Mouse (Mus musculus) hindbrain, embryonic 11.5 days (tissue): ENCODE data around the gene Srpr. TPM values are rescaled to one million over a fixed set of nuclear protein-coding genes. Genes with fewer than 3 reads are reported as not detected.

ENCODE experiments used
- ATAC-seq: fragments of 200-750 bp; cut with Nextera tagmentation; 2 replicates; pipeline ENCODE4 v1.8.0; 2017; ENCODE audit warnings: mild to moderate bottlenecking, moderate TSS enrichment, moderate library complexity; ENCODE audit not compliant: low FRiP score
- DNase-seq: peaks from one replicate; pipeline ENCODE4 v3.0.0-alpha.2; 2015; ENCODE audit warnings: low spot score
- H3K27ac ChIP-seq: fragments of 300-500 bp; sonication (generic); 2 replicates; pipeline ENCODE4 v1.5.1; 2014; ENCODE audit warnings: mild to moderate bottlenecking, low read depth, low read length
- H3K27me3 ChIP-seq: fragments of 300-500 bp; sonication (generic); 2 replicates; pipeline ENCODE4 v1.6.1; 2014; ENCODE audit warnings: mild to moderate bottlenecking, low read length, moderate library complexity, mixed read lengths; ENCODE audit not compliant: control insufficient read depth, insufficient read depth
- H3K36me3 ChIP-seq: fragments of 300-500 bp; sonication (generic); 2 replicates; pipeline ENCODE4 v1.6.1; 2014; ENCODE audit warnings: mild to moderate bottlenecking, low read length, moderate library complexity, mixed read lengths; ENCODE audit not compliant: control insufficient read depth, insufficient read depth
- H3K4me1 ChIP-seq: fragments of 300-500 bp; sonication (generic); replicated peaks from 2 replicates; pipeline ENCODE4 v1.6.1; 2014; ENCODE audit warnings: low read length, mixed read lengths; ENCODE audit not compliant: control insufficient read depth, insufficient read depth
- H3K4me2 ChIP-seq: fragments of 300-500 bp; sonication (generic); replicated peaks from 2 replicates; pipeline ENCODE4 v1.6.1; 2014; ENCODE audit warnings: mild to moderate bottlenecking, low read depth, low read length
- H3K4me3 ChIP-seq: fragments of 300-500 bp; sonication (generic); 2 replicates; pipeline ENCODE4 v1.5.1; 2014; ENCODE audit warnings: low read depth, low read length
- H3K9ac ChIP-seq: fragments of 300-500 bp; sonication (generic); 2 replicates; pipeline ENCODE4 v1.6.1; 2014; ENCODE audit warnings: low read depth, low read length
- H3K9me3 ChIP-seq: fragments of 300-500 bp; sonication (generic); 2 replicates; pipeline ENCODE4 v1.6.1; 2016; ENCODE audit warnings: low read length; ENCODE audit not compliant: control insufficient read depth
- WGBS: fragments of 180-500 bp; shearing (Covaris S2); extraction: QIAGEN DNeasy Blood & Tissue Kit; methylation state at CpG from one replicate; pipeline ENCODE4 v1.1.7; 2014; 5-methylcytosine and 5-hydroxymethylcytosine counted together
- polyA plus RNA-seq: library from polyadenylated mRNA; unstranded; fragments of >200 nt; fragmentation: Nextera tagmentation; extraction: Ambion mirVana; gene quantifications from 2 replicates; pipeline ENCODE4 v1.2.1, GENCODE M21; 2014

Srpr gene
- polyA plus RNA-seq, 1 experiment from 2014 or later, result 96.8 TPM

DNA sequence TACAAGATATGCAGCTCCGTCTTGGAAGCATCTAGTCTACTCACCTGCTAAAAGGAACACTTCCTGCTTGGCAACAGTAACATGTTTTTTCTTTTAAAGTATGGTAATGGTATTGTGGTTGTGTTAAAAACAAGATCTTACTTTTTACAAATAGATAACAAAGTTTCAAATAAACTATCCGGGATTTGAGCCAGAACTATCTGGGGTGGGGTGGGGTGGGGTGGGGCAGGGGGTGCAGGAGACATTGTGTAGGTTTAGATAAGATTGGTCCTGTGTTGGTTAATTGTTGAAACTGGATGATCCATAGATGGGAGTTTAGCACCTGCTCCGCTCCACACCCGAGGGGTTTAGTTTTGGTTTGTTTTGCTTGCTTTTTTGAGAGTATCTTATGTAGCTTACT lies 62.4 kb downstream of the Srpr start:
- Histone ChIP-seq H3K4me1 (no peaks in the 10 kb centered on the region), H3K4me2 (no peak overlapping the region), H3K9me3 (no peaks in the 10 kb centered on the region), H3K4me3 (no peak overlapping the region), H3K36me3 (no peaks in the 10 kb centered on the region), H3K27ac (no peak overlapping the region), H3K9ac (no peak overlapping the region), H3K27me3 (no peaks in the 10 kb centered on the region)
- 82% methylated on average over 4 of the region's 4 CpGs for WGBS
- no peak for DNase-seq
- ATAC-seq, result no peak

DNA sequence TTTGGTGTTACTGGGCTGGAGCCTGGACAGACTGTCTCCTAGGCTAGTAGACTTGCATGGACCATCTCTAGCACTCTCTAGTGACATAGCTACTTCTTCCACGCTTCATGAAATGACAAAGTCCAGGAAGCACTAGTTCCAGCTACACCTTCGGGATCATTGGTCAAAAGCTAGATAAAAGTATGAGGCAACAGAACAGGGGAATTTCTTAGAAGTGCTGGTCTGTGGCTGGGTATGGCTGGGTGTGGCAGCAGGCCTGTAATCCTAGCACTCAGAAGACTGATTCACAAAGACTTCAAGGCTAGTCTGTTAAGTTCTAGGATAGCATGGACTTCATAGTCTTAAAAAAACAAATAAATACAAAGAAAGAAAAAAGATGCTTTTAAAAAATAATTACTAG lies 63.5 kb downstream of the Srpr start:
- Histone ChIP-seq H3K9me3 (no peaks in the 10 kb centered on the region), H3K4me3 (no peak overlapping the region), H3K4me2 (no peak overlapping the region), H3K9ac (no peak overlapping the region), H3K4me1 (peaks cover 2% of the 10 kb centered on the region; the same call in 1 of the 2 replicates), H3K27ac (no peak overlapping the region), H3K27me3 (no peaks in the 10 kb centered on the region), H3K36me3 (no peaks in the 10 kb centered on the region)
- ATAC-seq, result no peak
- DNase-seq, result no peak
- WGBS, result 94% methylated on average over 2 of the region's 2 CpGs

- Histone ChIP-seq H3K9me3 (no peaks in the 10 kb centered on the region), H3K27ac (no peak overlapping the region), H3K4me3 (no peak overlapping the region), H3K4me1 (peaks cover 5% of the 10 kb centered on the region), H3K36me3 (no peaks in the 10 kb centered on the region), H3K4me2 (no peak overlapping the region), H3K27me3 (no peaks in the 10 kb centered on the region), H3K9ac (no peak overlapping the region)
- ATAC-seq (no peak), DNase-seq (no peak)
- 90% methylated on average over 3 of the region's 3 CpGs for WGBS
Observed at GRCm38 (mm10) chr9:35264509-35264908, 64.5 kb downstream of the Srpr start.

DNA sequence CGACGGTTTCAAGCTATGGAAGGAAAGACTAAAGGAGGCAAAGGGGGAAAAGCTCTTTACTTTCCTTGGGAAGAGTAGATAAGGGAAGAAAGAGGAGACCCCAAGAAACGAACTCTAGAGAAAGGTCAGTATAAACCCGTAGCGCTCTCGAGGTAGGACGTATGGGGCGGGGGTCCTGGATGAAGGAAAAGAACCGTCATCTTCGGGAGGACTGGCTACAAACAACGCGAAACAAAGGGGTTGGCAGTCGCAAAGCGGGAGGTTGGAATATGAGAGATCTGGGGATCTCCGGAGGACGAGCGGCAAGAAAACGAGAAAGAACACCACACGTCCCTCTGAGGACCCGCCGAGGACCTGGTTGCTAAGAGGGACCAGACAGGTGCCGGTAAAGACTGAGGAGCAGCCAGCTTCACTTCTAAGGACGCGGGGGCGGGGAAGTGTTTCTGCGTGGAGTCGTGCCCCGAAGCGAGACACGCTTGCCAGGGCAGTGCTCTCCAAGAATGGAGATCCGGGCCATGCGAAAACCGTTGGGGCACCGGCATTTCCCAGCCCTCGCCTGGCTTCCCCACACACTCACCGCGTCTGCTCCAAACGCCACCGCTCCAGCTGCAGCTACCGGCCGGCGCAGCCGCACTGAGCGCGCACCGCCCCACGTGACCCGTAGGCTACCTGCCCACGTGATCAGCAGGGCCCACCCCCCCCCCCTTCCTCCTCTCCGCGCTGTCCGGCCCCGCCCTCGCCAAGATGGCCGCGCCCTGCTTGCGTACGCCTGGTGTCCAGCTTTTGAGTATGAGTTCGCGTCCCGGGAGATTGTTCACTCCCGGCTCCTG lies 67.4 kb downstream of the Srpr start, which contains the start of the genes Fam118b and Rpusd4:
TSS of gene Fam118b (minus strand) at position 660 of the 830 bp plus-strand sequence.
TSS of gene Rpusd4 (plus strand) at position 720 of the 830 bp plus-strand sequence.
- H3K4me2 ChIP-seq, result peak within 1 kb of the TSS; percentile 64
- H3K9ac ChIP-seq, result peak within 1 kb of the TSS; percentile 84
- H3K27me3 ChIP-seq, result no peaks in the 10 kb centered on the region
- H3K36me3 ChIP-seq, result no peaks in the 10 kb centered on the region; the same call in 1 of the 2 replicates
- no peaks in the 10 kb centered on the region for H3K9me3 ChIP-seq
- peak within 1 kb of the TSS; percentile 77 for H3K4me3 ChIP-seq
- peaks cover 5% of the 10 kb centered on the region for H3K4me1 ChIP-seq
- under 1% methylated on average over 58 of the region's 62 CpGs for WGBS
- DNase-seq, result peak; percentile 95
- peak within 1 kb of the TSS; percentile 68; the same call in 1 of the 2 replicates for H3K27ac ChIP-seq
- peak; percentile 98 for ATAC-seq

GRCm38 (mm10) chr9:35267976-35268715 lies 68.2 kb downstream of the Srpr start:
- Histone ChIP-seq H3K9ac (peak overlapping the region; percentile 84), H3K9me3 (no peaks in the 10 kb centered on the region), H3K36me3 (no peaks in the 10 kb centered on the region; the same call in 1 of the 2 replicates), H3K4me3 (peak overlapping the region; percentile 77), H3K27ac (peak overlapping the region; percentile 31; the same call in 1 of the 2 replicates), H3K4me2 (peak overlapping the region; percentile 56), H3K27me3 (no peaks in the 10 kb centered on the region), H3K4me1 (peaks cover 5% of the 10 kb centered on the region)
- 1% methylated on average over 21 of the region's 21 CpGs for WGBS
- no peak for DNase-seq
- peak; percentile 61 for ATAC-seq

DNA sequence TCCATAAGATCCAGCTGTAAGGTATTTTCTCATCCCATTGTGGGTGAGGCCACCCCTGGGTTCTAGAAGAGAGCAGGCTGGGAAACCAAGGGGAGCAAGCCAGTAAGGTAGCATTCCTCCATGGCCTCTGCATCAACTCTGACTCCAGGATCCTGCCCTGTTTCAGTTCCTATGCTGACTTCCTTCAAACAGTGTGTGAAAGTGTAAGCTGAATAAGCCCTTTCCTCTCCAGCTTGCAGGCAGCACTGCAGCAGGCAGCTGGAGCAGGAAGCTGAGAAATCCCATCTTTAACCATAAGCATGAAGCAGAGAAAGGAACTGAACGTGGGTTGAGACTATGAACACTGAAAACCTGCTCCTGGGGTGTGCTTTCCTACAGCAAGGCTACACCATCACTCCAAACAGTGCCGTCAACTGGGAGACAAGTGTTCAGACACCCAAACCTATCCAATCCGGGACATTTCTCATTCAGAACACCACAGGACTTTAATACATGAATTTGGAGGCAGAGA lies 77.9 kb downstream of the Srpr start:
- Histone ChIP-seq H3K4me1 (no peaks in the 10 kb centered on the region), H3K4me2 (no peak overlapping the region), H3K27me3 (no peaks in the 10 kb centered on the region), H3K9me3 (no peaks in the 10 kb centered on the region), H3K36me3 (0 out of 2 replicates have a peak, but pooled peaks cover 2% of the 10 kb centered on the region), H3K9ac (no peak overlapping the region), H3K4me3 (no peak overlapping the region), H3K27ac (no peak overlapping the region)
- 83% methylated on average over 3 of the region's 3 CpGs for WGBS
- ATAC-seq (no peak), DNase-seq (no peak)

DNA sequence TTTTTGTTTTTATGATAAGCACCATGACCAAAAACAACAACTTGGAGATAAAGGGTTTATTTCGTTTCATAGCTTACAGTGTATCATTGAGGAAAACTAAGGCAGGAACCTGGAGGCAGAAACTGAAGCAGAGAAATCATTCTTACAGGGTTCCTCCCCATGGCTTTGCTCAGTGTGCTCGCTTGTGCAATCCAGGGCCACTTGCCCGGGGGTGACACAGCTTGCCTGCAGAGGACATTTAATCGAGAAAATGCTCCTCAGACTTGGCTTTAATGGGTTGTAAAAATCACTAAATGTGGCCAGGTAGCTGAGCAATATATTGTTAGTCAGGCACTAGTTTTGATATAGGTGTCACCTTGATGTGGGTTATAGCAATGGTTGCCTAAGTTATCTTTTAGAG lies 78.5 kb downstream of the Srpr start:
- 87% methylated on average over 4 of the region's 4 CpGs for WGBS
- Histone ChIP-seq H3K9ac (no peak overlapping the region), H3K27ac (no peak overlapping the region)

GRCm38 (mm10) chr9:35282006-35282850 lies 82.3 kb downstream of the Srpr start:
- Histone ChIP-seq H3K4me2 (no peak overlapping the region), H3K27me3 (peaks cover 24% of the 10 kb centered on the region; the same call in 1 of the 2 replicates), H3K4me1 (no peaks in the 10 kb centered on the region), H3K9ac (no peak overlapping the region), H3K36me3 (no peaks in the 10 kb centered on the region), H3K4me3 (no peak overlapping the region), H3K9me3 (no peaks in the 10 kb centered on the region), H3K27ac (no peak overlapping the region)
- ATAC-seq (peak; percentile 50), DNase-seq (peak; percentile 77)
- WGBS, result 19% methylated on average over 5 of the region's 5 CpGs

More for the DNA sequence above, 78.5 kb downstream of the Srpr start:
- Histone ChIP-seq H3K4me3 (no peak overlapping the region), H3K27me3 (no peaks in the 10 kb centered on the region), H3K4me2 (no peak overlapping the region), H3K9me3 (no peaks in the 10 kb centered on the region), H3K36me3 (0 out of 2 replicates have a peak, but pooled peaks cover under 1% of the 10 kb centered on the region), H3K4me1 (no peaks in the 10 kb centered on the region)
- DNase-seq, result no peak
- no peak for ATAC-seq
